26 mouse cellular contexts compared by ENCODE assay signal in the genomic region with DNA sequence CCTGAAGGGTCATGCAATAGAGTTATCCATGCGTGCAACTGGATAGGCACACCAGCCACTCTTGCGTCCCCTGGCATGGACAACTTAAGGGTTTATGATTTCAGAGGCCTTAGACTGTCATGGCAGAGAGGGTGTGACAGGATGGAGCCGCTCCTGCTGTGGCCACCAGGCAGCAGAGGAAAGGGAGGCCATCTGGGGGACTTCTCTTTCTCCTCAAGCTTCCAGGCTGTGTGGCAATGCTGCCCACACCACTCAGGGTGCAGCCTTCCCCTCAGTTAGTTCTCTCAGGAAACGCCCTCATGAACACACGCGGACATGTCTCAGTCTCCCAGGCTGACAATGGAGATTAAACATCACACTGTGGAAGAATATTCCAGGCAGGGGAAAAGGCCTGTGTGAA. TPM values are rescaled to one million over a fixed set of nuclear protein-coding genes. Genes with fewer than 3 reads are reported as not detected.
DNase-seq lines count a peak whose midpoint lies in the region; ATAC-seq and TF ChIP-seq lines count a peak whose summit lies in the region.
"Had no signal": no experiment of that assay in that cellular context is flagged by ENCODE, and none has a peak within 500 bp of the region (broad histone marks: within the 10 kb centered on the region; RNA-seq: fewer than 3 reads in every experiment).

No protein-coding gene starts in this region.

- H3K4me3 ChIP-seq in lung, postnatal 0 days (ENCODE audit: low read depth, low read length), result no peak overlapping the region
- H3K4me3 ChIP-seq in liver, embryonic 15.5 days (replicated peaks), result no peak overlapping the region; the same call in 1 of the 2 replicates
- H3K4me3 ChIP-seq: embryonic facial prominence, embryonic 10.5 days; heart, adult 2 months; hindbrain, embryonic 10.5 days; layer of hippocampus, adult 2 months; midbrain, embryonic 13.5 days; myocyte had no signal

- H3K27ac ChIP-seq in lung, postnatal 0 days (ENCODE audit: low read length), result no peak overlapping the region
- no peak overlapping the region for H3K27ac ChIP-seq in liver, embryonic 15.5 days (replicated peaks)
- H3K27ac ChIP-seq: heart, adult 2 months; layer of hippocampus, adult 2 months; midbrain, embryonic 13.5 days had no signal

- no peak overlapping the region for H3K9ac ChIP-seq in lung, postnatal 0 days (replicated peaks; ENCODE audit: low read depth)
- H3K9ac ChIP-seq in liver, embryonic 15.5 days, result no peak overlapping the region
- H3K9ac ChIP-seq: midbrain, embryonic 13.5 days had no signal

- no peaks in the 10 kb centered on the region for H3K9me3 ChIP-seq in lung, postnatal 0 days (ENCODE audit: low read length)
- no peaks in the 10 kb centered on the region for H3K9me3 ChIP-seq in liver, embryonic 15.5 days (replicated peaks)
- H3K9me3 ChIP-seq: embryonic facial prominence, embryonic 10.5 days; hindbrain, embryonic 10.5 days; midbrain, embryonic 13.5 days had no signal

- ATAC-seq in lung, postnatal 0 days, result no peak
- no peak for ATAC-seq in liver, embryonic 15.5 days (ENCODE audit: insufficient read depth)
- peak; percentile 68 for ATAC-seq in megakaryocyte, adult 5-6 weeks (ENCODE audit: poor library complexity, severe bottlenecking)
- ATAC-seq: forebrain, embryonic 14.5 days; midbrain, embryonic 13.5 days had no signal

- no peaks in the 10 kb centered on the region for H3K27me3 ChIP-seq in lung, postnatal 0 days (replicated peaks; ENCODE audit: insufficient read depth, low read length)
- H3K27me3 ChIP-seq in liver, embryonic 15.5 days, result no peaks in the 10 kb centered on the region
- H3K27me3 ChIP-seq: midbrain, embryonic 13.5 days had no signal

- 68% methylated on average over 6 of the region's 6 CpGs for WGBS in lung, postnatal 0 days
- WGBS in liver, embryonic 15.5 days (ENCODE audit: insufficient replicate concordance), result 48% methylated on average over 6 of the region's 6 CpGs

- peak; percentile 41 for DNase-seq in lung, postnatal 0 days (ENCODE audit: low spot score)
- DNase-seq in lung, postnatal 14 days, result no peak
- DNase-seq in ovary, postnatal 10 days (ENCODE audit: low spot score), result no peak
- no peak for DNase-seq in heart, postnatal 4 days
- no peak for DNase-seq in left cerebral cortex, adult 9 months (ENCODE audit: low spot score in 2 of 2)
- DNase-seq: B cell, adult 2 months; cerebellum, adult 2 months; gastrocnemius, postnatal 14 days; heart, adult 2 months; kidney, adult 11 months; kidney, postnatal 10 days; layer of hippocampus, postnatal 36 days; right cerebral cortex, postnatal 14 days; spleen, adult 18-20 months; thymus, postnatal 4 days had no signal

- no peak for TF ChIP-seq CTCF in lung, postnatal 0 days (IDR thresholded peaks at IDR 0.05)

- no peak overlapping the region for H3K4me2 ChIP-seq in lung, postnatal 0 days (replicated peaks; ENCODE audit: low read depth, low read length)
- H3K4me2 ChIP-seq in liver, embryonic 15.5 days, result peak overlapping the region; percentile 52
- H3K4me2 ChIP-seq: midbrain, embryonic 13.5 days had no signal

- H3K36me3 ChIP-seq in lung, postnatal 0 days (ENCODE audit: insufficient read depth, low read length), result no peaks in the 10 kb centered on the region
- H3K36me3 ChIP-seq in liver, embryonic 15.5 days (replicated peaks), result no peaks in the 10 kb centered on the region
- H3K36me3 ChIP-seq: embryonic facial prominence, embryonic 10.5 days; hindbrain, embryonic 10.5 days; midbrain, embryonic 13.5 days had no signal

- H3K4me1 ChIP-seq in lung, postnatal 0 days (ENCODE audit: insufficient read depth, low read depth, low read length), result no peaks in the 10 kb centered on the region
- H3K4me1 ChIP-seq in liver, embryonic 15.5 days (replicated peaks), result peaks cover 26% of the 10 kb centered on the region
- H3K4me1 ChIP-seq: midbrain, embryonic 13.5 days had no signal

- TF ChIP-seq EP300 in lung, postnatal 0 days (IDR thresholded peaks at IDR 0.05), result no peak

RNA-seq across cellular contexts. Expression of a gene that starts 1.9 kb away (rescaled TPM):
- 5.9 and 7.4 TPM in 2 replicates for polyA plus RNA-seq in lung, postnatal 0 days (2015; fragmentation: Nextera tagmentation; extraction: Ambion mirVana)
- 133 and 162 TPM in 2 replicates for polyA plus RNA-seq in liver, embryonic 15.5 days (2015; fragmentation: Nextera tagmentation; extraction: Ambion mirVana)
- total RNA-seq in megakaryocyte, adult 5-6 weeks (2015), result 50.6 and 57.5 TPM in 2 replicates
- total RNA-seq in megakaryocyte, adult 5-6 weeks (2017), result 98.7 and 109 TPM in 2 replicates
- under 1 TPM; 0.41 to 0.45 TPM for total RNA-seq in heart, postnatal 4 days (2021)
- total RNA-seq: gastrocnemius, postnatal 14 days; layer of hippocampus, adult 2 months; layer of hippocampus, postnatal 36 days had no signal
- polyA plus RNA-seq: cerebellum, adult 2 months; forebrain, embryonic 14.5 days; myocyte; neural tube, embryonic 14.5 days had no signal

RNA-seq across cellular contexts. Expression of a gene that starts 13.2 kb away (rescaled TPM):
- 5.0 and 5.2 TPM in 2 replicates for polyA plus RNA-seq in lung, postnatal 0 days (2015; fragmentation: Nextera tagmentation; extraction: Ambion mirVana)
- 9.8 and 12.4 TPM in 2 replicates for polyA plus RNA-seq in liver, embryonic 15.5 days (2015; fragmentation: Nextera tagmentation; extraction: Ambion mirVana)
- 0.27 and 0.56 TPM in 2 replicates for total RNA-seq in megakaryocyte, adult 5-6 weeks (2015)
- total RNA-seq in megakaryocyte, adult 5-6 weeks (2017), result 1.3 TPM in 1 of 2 replicates, not detected in the other
- total RNA-seq in heart, postnatal 4 days (2021), result not detected
- total RNA-seq: gastrocnemius, postnatal 14 days had no signal
- polyA plus RNA-seq: forebrain, embryonic 14.5 days; heart, embryonic 14.5 days; limb, embryonic 11.5 days; midbrain, embryonic 13.5 days; neural tube, embryonic 14.5 days had no signal

RNA-seq across cellular contexts. Expression of a gene that starts 21.7 kb away (rescaled TPM):
- polyA plus RNA-seq in lung, postnatal 0 days (2015; fragmentation: Nextera tagmentation; extraction: Ambion mirVana), result 0.87 and 1.2 TPM in 2 replicates
- polyA plus RNA-seq in liver, embryonic 15.5 days (2015; fragmentation: Nextera tagmentation; extraction: Ambion mirVana), result 37.9 and 46.4 TPM in 2 replicates
- total RNA-seq in megakaryocyte, adult 5-6 weeks (2015), result 0.07 and 0.20 TPM in 2 replicates
- total RNA-seq in megakaryocyte, adult 5-6 weeks (2017), result 0.33 TPM in 1 of 2 replicates, not detected in the other
- total RNA-seq in heart, postnatal 4 days (2021), result not detected
- total RNA-seq: gastrocnemius, postnatal 14 days; heart, adult 2 months; layer of hippocampus, adult 2 months; layer of hippocampus, postnatal 36 days had no signal
- polyA plus RNA-seq: heart, adult 2 months had no signal

Comparison
In these comparisons a context has a peak if more than half of its experiments do, and no peak if none do; other contexts are left out.
1. RNA of a gene that starts 1.9 kb away (total RNA-seq): 50.6 to 109 TPM in megakaryocyte, adult 5-6 weeks; 0.41 to 0.45 TPM in heart, postnatal 4 days; every median in the first group is over 10 times any median in the second.